Mouse (Mus musculus) right cerebral cortex, postnatal 10 days (tissue): Measurements from ENCODE around the gene Tspan15.

Experiments used
- DNase-seq, 2 experiments: peaks; one replicate each; pipeline ENCODE4 v3.0.0; 2021; ENCODE audit warnings: low spot score in 2 of 2

Tspan15 gene

DNA sequence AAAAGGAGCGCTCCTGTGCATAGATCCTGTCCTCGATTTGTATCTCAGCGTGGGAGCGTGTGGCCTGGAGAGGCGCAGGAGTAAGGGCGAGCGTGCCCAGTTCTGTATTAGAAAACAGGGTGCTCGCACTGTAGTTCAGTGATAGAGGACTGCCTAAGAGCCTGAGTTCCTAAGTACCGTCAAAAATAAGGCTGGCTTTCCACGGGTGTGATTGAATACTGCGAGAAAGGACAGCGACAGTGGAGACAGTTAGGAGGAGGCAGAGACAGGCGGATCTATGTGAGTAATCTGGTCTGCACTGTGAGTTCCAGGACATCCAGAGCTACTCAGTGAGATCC, 313 bp upstream of the Tspan15 start:
- DNase-seq, result no peak

DNA sequence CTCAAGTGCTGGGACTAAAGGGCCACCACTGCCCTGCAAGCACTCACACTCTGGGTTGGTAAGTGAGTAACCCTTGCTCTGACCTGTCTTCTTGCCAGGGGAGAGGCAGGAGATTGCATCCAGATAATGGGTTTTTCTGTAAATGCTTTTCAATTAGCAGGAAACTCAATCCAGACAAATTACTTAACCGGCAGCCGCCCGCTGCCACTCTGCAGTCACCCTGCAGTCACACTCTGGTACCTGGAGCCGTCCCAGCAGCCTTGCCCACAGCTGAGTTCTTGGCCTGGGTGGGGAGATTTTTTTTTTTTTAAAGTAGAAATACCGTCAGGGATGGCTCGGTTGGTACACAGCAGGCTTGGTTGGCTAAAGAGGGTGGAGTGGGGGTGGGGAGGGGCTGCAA, 2.9 kb downstream of the Tspan15 start:
- DNase-seq, result no peak

DNA sequence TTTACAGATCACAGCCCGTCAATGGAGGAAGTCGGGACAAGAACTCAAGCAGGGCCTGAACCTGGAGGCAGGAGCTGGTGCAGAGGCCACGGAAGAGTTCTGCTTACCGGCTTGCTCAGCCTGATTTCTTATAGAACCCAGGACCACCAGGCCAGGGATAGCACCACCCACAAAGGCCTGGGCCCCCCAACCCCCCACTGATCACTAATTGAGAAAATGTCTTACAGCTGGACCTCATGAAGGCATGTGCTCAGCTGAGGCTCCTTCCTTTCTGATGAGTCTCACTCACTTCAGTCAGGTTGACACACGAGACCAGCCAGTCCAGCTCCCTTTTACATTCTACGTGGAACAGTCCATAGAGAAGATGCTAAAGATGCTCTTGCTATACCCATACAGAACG, 5.2 kb downstream of the Tspan15 start:
- DNase-seq, result no peak

DNA sequence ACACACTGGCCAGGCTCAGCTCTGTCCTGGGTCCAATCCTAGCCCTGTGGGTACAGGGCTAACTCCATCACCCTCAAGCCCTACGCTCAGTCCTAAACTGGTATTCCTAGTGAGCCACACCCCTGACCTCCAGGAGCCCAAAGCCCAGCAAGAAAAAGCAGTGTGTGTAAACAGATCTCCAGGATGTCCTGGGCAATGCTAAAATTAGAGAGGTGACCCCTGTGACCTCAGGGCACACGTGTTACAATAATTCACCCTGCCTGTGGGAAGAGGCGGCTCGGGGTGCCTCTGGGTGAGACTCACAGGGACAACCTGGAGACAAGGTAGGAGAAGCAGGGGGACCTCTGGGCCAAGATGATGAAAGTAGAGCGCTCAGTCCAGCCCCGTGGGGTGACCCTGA, 6.8 kb downstream of the Tspan15 start:
- DNase-seq, result no peak

DNA sequence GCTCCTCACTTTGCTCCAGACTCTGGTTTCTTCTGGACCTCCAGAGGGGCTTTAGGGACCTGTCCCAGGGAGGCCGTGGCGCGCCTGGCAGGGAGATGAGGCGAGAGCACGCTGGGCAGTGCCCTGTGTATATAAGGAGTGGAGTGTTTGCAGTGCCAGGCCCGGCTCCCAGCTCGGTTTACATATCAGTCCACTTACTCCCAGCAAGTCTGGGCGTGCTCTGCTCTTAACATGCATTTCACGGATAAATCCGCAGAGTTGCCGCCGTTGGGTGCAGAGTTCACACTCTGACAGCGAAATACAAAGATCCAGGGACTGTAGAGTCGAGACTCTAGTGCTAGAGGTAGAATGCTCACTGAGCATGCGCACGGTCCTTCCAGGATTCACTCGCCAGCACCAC, 8.3 kb downstream of the Tspan15 start:
- DNase-seq, result no peak

DNA sequence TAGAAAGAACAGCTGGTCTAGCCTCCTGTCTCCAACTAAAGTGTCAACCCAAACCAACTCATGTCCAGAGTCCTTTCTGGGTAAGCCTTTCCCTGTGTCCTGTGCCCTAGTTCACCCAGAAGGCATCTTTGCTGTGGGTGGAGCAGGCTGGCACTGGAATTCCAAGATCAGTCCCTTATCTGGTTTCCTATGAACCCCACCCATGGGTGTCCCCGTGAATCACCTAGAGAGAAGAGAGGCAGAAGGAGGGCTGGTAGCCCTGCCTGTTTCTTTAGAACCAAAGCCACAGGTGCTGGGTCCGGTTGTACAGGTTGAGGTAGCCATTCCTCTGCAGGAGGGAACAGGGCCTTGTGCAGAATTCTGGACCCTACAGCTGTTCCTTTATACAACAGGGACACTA, 9.4 kb downstream of the Tspan15 start:
- DNase-seq, result no peak

DNA sequence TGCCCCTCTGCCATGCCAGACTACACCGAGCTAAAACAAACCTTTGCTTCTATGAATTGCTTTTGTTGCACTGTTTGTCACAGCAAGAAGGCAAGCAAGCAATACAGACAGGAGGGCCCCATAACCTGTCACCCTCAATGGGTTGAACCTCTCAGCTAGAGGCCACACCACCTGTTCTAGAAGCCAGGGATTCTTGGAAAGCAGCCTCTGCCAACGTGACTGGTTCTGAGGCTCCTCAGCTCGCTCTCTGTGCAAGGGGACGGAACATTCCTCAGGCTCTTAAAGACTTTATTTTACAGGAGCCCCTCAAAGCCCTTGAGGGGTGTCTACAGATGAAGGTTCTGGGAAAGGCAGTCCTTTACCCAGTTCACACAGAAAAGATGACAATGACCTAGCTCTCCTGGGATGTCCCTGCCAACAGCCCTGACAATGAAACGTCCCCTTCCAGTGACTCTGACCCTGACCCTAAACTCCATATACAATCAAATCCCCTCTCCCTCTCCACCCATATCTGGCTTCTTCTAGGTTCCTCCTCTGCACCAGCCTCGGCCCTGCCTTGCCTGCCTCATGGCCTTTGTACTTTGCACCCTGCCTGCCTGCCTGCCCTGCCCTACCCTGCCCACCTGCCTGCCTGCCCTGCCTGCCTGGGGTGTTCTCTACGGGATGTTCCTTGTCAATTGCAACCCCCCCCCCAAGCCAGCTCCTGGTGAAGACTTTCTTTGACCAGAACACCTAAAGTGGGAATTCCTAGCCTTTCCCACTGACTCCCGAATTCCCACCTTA, 10.1 kb downstream of the Tspan15 start:
- no peak for DNase-seq

DNA sequence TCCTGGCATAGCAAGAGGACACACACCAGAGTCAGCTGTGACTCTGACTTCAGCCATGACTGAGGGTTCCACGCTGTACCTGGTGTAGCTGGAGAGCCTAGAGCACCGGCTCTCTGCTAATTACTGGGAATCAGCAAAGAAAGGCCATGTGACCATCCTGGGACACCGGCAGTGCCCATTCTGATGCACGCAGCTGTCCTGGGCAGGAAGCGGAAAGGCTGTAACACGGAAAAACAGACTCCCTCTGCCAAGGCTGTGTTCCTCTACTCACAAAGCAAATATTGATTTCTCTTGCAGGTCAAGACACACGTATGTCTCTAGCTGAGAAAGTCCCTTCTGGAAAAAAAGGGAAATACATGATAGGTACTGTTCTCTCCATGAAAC, 12.3 kb downstream of the Tspan15 start:
- DNase-seq, result no peak

DNA sequence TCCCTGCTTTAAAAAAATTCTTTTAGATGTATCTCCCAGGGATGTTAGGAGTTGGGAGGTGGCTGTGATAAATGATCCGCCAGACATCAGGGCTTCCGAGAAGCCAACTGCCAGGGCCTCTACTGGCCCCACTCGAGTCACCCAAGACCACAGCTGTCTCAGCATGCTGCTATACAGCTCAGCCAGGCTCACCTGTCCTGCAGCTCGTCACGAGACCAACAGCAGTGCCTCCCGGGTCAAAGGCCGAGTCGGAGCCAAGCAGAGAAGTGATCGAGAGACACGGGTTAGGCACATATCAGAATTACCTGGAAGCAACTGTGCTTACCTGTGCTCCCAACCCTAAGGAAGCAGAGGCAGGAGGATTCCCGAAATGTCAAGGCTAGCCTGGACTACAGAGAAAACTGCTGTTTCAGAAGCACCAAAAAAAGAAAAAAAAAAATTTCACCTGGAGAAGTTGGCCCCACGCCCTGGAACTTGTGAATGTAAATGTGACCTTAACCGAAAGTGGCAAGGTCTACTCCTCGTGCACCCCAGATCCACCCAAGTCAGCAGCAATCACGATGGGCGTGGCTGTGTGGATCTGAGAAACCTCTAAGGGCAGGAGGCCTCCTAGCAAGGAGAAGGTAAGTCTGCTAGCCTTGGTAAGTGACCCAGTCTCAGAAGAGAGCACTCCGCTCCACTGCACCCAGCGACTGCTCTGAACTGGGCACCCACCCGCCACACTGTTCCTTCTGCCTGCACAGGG, 12.8 kb downstream of the Tspan15 start:
- DNase-seq, result no peak

DNA sequence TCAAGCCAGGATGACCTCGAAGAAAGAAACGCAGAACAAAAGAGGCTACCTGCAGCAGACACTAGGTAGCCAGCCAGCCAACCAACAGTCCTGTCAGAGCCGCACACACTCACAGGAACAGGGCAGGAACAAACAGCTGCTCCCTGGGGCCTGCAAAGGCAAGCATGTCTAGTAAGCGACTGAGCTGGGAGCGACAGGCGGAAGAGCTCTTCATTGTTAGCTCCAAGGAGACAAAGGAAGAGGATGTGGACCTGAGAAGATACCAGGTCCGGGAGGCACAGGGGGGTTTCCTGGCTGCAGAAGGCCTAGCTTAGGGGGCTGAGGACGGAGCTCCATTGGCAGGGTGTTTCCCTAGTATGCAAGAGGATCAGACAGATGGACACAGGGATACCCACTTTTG, 13.9 kb downstream of the Tspan15 start:
- DNase-seq, result no peak

DNA sequence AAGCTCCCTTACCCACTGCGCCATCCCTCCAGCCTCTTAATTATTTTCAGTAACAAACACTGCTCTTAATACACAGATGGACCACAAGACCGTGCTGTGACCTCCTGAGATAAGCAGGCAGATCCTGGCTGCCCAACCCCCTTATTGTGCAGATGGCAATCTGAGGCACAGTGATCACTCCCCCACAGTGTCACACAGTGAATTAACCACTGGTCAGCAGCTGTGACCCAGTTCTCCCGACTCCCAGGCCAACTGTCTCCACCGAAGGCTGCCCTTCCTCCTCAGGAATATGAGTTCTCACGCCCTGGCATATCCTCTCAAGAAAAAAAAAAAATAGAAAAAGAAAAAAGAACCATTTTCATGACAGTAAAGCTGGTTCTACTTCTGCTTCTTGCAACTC, 14.5 kb downstream of the Tspan15 start:
- no peak for DNase-seq

DNA sequence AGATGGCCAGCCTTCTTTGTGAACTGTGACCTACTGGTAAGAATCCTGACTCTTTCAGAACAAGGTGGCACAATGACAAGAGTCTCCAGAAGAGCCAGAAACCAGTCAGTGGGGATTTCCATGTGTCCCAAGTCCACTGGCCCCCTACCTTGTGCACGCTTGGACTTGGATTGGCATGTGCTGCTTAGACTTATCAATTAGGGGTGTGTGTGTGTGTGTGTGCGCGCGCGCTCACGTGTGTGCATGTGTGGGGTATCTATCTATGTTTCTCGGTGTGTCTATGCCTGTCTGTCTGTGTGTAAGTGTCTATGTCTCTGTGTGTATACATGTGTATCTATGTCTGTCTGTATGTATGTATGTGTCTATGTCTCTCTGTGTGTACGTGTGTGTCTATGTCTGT, 15.4 kb downstream of the Tspan15 start:
- DNase-seq, result no peak

DNA sequence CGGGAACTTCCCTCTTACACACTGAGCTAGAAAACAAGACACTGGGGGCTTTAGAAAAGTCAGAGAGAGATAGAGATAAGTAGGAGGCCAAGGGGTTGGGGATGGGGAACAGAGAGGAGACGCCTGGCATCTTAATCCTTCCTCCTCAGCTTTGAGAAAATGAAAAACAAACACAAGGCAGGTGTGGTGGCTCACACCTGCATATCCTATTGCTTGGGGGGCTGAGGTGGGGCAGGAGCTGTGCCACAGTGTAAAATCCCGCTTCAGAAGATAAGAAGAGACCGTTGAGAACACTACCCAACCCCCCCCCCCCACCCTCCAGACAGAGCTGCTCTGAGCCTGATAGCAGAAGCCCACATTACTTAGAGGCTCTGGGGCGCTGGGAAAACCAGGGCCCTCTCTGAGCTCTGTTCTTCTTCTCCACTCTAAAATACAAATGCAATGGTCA, 15.9 kb downstream of the Tspan15 start:
- no peak for DNase-seq

DNA sequence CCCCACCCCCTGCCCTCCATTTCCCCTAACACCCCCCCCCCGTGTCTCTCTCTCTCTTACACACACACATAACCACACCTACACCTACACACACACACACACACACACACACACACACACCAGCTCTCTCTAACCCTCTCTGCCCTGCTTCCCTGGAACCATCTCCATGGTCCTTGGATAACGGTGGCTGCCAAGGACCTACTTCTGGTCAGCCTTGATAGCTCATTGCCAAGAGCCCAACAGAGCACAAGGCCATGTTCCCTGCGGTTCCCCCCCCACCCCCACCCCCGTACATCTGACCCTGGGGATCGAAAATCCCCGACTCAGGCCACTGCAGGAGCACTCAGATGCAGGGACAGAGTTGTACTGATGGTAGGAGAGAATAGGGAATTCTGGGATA, 19.7 kb downstream of the Tspan15 start:
- no peak for DNase-seq

DNA sequence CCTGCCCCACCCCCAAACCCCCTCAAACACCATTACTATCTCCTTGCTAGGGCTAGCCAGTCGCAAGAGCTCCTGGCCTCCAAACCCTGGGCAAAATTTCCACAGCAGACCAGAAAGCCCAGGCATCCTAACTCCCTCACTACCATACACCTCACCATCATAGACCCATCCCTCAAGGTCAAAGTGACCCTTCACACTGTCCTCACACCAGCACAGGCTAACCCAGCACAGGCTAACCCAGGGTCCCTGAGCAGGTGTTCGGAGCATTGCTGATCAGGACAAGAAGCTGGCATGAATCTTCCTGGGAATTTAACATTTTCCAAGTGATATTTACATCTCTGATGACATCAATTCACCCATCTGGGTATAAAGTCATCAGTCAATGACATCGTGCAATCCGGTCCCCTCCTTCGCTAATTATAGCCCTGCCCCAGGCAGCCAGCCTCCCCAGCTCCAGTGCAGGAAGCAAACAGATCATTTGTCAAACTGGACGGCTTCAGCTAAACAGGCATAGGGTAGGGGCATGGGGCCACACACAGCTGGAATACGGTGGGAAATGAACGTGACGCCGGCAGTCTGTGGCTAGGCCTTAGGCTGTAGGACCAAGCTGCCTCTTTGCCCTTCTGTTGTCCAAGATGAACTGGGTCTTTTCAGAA, 22.7 kb downstream of the Tspan15 start:
- DNase-seq, result no peak

DNA sequence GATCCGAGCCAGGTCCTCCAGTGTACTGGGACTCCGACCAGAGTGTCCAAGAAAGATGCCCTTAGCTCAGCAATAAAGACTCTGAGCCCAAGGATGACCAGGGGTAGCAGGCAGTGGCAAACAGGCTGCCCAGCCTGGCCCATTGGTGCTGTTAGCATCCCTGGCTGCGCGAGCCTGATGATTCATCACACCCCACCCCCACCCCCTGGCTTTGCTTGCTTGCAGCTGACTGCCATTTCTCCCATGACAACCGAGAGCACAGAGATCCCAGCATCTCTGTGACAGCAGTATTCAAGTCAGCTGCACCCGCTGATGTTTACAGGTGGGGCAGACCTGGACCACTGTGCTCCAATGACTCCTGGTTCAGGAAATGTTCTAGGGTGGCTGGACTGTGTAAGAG, 28.5 kb downstream of the Tspan15 start:
- DNase-seq, result peak; percentile 50 to 55

DNA sequence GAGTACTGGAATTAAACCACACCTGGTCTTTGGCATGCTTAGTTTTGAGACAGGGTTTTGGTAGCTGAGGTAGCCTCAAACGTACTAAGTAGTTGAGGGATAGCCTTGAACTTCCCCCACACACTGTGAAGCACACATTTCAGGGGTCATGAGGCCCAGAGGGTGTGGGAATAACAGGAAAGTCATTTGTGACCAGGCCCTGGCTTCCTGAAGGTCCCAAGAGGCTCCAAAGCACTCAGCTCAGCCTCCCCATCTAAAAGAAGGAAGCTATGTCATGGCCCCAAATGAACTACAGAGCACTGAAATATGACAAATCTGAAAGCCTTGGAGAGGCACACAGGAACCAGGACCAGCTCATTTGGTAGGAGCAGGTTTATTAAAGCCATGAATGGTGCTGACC, 32.2 kb downstream of the Tspan15 start:
- DNase-seq, result no peak

DNA sequence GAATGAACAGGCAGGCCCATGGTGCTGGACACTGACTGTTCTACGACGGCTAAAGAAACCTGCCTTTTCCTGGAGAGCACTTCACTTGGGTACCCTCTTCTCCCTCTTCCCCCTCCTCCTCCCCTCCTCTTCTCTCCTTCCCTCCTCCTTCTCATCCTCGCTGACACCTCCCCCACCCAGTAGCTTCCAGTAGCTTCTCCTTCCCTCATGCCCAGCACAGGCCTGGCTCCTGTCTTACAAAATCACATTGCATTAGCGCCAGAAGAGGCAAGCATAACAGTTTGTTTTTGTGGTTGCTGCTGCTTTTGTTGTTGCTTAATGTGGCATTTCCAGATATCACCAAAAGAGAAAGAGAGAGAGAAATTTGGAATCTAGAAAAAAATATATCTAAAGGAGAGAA, 33.6 kb downstream of the Tspan15 start:
- no peak for DNase-seq

DNA sequence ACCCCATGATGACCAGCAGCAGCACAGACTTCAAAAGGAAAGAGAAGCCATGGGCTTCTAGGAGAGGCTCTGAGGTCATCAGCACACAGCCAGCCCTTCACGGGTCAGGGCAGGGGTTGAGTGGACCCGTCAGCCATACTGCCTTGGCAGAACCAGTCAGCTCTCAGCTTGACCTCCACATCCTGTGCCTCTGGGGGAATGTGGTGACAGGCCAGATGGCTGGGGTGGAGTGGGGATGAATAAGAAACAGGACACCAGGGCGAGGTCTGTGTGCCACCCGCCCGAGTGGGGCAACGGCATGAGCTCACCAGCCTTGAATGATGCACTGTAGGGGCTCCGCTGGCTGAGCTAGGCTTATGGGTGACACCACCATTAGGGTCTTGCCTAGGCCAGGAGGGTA, 35.7 kb downstream of the Tspan15 start:
- no peak for DNase-seq

DNA sequence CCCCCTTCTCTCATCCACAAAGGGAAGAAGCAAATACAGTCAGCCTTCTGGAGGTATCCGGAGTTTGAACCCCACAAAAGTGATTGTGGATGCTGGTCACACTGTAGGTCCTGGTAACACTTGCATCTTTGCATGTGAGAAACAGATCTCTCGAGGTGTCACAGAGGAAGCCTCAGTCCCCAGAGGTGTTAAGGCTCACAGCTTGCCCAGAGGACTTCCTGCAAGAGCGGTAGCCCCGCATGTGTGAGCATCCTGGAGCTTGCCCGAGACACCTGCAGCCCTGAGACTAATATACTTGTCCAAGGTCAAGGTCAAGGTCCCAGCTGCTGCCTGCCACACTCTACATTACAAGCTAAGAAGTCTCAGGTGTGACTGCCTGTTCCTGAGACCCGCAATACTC, 36.1 kb downstream of the Tspan15 start:
- no peak for DNase-seq

DNA sequence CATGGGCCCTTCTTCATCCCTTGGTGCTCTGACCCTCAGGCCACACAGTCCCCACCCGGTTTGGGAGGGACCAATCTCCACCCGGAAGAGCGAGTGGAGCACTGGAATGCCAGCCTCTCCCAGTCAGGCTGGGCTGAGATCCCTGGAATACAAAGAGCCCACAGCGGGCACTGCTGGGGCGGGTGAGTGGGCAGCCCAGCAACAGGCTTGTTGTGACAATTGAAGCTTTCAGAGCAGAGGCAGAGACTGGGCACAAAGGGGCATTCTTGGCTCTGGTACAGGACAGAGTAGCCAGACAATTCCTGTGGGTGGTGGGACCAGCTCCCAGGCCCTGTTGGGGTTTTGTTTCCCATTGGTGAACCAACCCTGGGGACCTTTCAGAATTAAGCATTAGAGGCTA, 36.6 kb downstream of the Tspan15 start:
- peak; percentile 71 to 75 for DNase-seq

DNA sequence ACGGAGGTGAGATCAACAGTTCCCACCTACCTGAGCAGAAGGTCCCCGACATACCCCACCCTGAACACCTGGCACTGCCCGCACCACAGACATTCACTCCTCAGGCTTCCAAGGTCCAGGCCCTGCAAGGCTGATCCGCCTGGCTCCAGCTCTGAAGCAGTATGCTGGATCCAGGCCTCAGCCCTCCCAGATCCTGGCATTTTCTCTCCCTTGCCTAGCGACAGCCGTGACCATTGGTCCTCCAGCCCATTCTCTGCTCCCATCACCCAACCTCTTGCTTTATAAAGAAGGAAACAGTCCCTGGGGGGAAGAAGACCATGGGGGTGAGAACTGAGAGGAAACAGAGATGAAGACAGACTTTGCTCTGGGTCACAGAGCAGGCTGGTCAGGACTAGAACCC, 37.0 kb downstream of the Tspan15 start:
- DNase-seq, result no peak

DNA sequence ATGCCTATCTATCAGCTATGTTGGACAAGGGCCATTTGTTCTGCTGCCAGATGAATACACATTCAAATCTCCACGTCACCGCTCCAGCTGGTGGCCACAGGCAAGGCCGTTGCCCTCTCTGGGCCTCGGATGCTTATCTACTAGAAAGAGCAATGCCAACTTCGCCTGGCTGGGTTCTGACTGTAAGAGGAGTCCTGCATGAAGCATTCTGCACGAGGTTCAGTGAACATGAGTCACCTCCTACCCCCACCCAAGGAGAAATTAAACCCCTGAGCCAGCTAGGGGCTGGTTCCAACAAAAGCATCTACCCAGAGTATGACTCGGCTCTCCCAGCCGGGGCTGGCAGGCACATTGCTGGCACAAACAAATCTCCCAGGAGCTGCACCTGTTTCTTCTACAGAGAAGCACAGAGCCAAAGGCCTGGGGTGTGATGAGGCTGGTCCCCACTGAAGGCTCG, 38.3 kb downstream of the Tspan15 start:
- DNase-seq, result peak; percentile 50 to 53
